Comparison of ENCODE assay signal across 13 mouse cellular contexts in genomic region chr19:53891569-53891968, GRCm38 (mm10). TPM values are rescaled to one million over a fixed set of nuclear protein-coding genes. Genes with fewer than 3 reads are reported as not detected.
DNase-seq lines count a peak whose midpoint lies in the region; ATAC-seq and TF ChIP-seq lines count a peak whose summit lies in the region.
"Had no signal": no experiment of that assay in that cellular context is flagged by ENCODE, and none has a peak within 500 bp of the region (broad histone marks: within the 10 kb centered on the region; RNA-seq: fewer than 3 reads in every experiment).

No protein-coding gene starts in this region.

- no peak overlapping the region for H3K9ac ChIP-seq in embryonic facial prominence, embryonic 12.5 days
- H3K9ac ChIP-seq in embryonic facial prominence, embryonic 13.5 days: 0 out of 2 replicates have a peak overlapping the region, but pooled peaks have one; percentile 1
- peak overlapping the region; percentile 32; the same call in 1 of the 2 replicates for H3K9ac ChIP-seq in liver, embryonic 14.5 days (replicated peaks)
- H3K9ac ChIP-seq: hindbrain, embryonic 15.5 days had no signal

- H3K27ac ChIP-seq in embryonic facial prominence, embryonic 12.5 days: 0 out of 2 replicates have a peak overlapping the region, but pooled peaks have one; percentile 30
- H3K27ac ChIP-seq in embryonic facial prominence, embryonic 10.5 days (replicated peaks): no peak overlapping the region; the same call in 1 of the 2 replicates
- H3K27ac ChIP-seq in layer of hippocampus, adult 2 months: peak overlapping the region; percentile 87; the same call in 1 of the 2 replicates
- peak overlapping the region; percentile 89 for H3K27ac ChIP-seq in embryonic facial prominence, embryonic 13.5 days
- H3K27ac ChIP-seq in liver, embryonic 14.5 days: peak overlapping the region; percentile 76
- H3K27ac ChIP-seq: hindbrain, embryonic 15.5 days had no signal

- ATAC-seq in embryonic facial prominence, embryonic 12.5 days (ENCODE audit: insufficient number of reproducible peaks, insufficient read depth, low FRiP score, low TSS enrichment): no peak
- ATAC-seq in embryonic facial prominence, embryonic 13.5 days (ENCODE audit: insufficient number of reproducible peaks, insufficient read depth, low FRiP score, low TSS enrichment, low read depth): no peak
- ATAC-seq in liver, embryonic 14.5 days (ENCODE audit: insufficient read depth): peak; percentile 23; the same call in 1 of the 2 replicates

- no peak for DNase-seq in embryonic facial prominence, embryonic 10.5 days (ENCODE audit: low spot score)
- no peak for DNase-seq in layer of hippocampus, adult 2 months (ENCODE audit: low spot score in 2 of 2)
- no peak for DNase-seq in layer of hippocampus, adult 9-11 months
- no peak for DNase-seq in liver, embryonic 14.5 days (ENCODE audit: low read depth in 3 of 3, low spot score in 3 of 3)
- no peak for DNase-seq in adrenal gland, adult (ENCODE audit: inconsistent age in 2 of 2, low spot score in 1 of 2)
- DNase-seq in frontal cortex, adult 2 months (ENCODE audit: extremely low spot score in 1 of 2, low spot score in 1 of 2): no peak
- DNase-seq: adrenal gland, postnatal 25 days; cerebellum, postnatal 14 days; right cerebral cortex, postnatal 4 days had no signal

- H3K36me3 ChIP-seq in embryonic facial prominence, embryonic 12.5 days: no peaks in the 10 kb centered on the region
- H3K36me3 ChIP-seq in embryonic facial prominence, embryonic 10.5 days (replicated peaks): no peaks in the 10 kb centered on the region
- H3K36me3 ChIP-seq in embryonic facial prominence, embryonic 13.5 days: no peaks in the 10 kb centered on the region
- H3K36me3 ChIP-seq in liver, embryonic 14.5 days (replicated peaks; ENCODE audit: control insufficient read depth, insufficient read depth, low read depth): no peaks in the 10 kb centered on the region
- H3K36me3 ChIP-seq: G1E; hindbrain, embryonic 15.5 days had no signal

- no peaks in the 10 kb centered on the region for H3K27me3 ChIP-seq in embryonic facial prominence, embryonic 12.5 days
- no peaks in the 10 kb centered on the region for H3K27me3 ChIP-seq in embryonic facial prominence, embryonic 10.5 days (replicated peaks; ENCODE audit: low read depth, poor library complexity, severe bottlenecking)
- no peaks in the 10 kb centered on the region for H3K27me3 ChIP-seq in embryonic facial prominence, embryonic 13.5 days
- H3K27me3 ChIP-seq in liver, embryonic 14.5 days (ENCODE audit: control insufficient read depth, insufficient read depth, low read length): no peaks in the 10 kb centered on the region
- H3K27me3 ChIP-seq: hindbrain, embryonic 15.5 days had no signal

- no peak overlapping the region for H3K4me2 ChIP-seq in embryonic facial prominence, embryonic 12.5 days (replicated peaks)
- no peak overlapping the region for H3K4me2 ChIP-seq in embryonic facial prominence, embryonic 13.5 days
- H3K4me2 ChIP-seq in liver, embryonic 14.5 days (ENCODE audit: low read depth): peak overlapping the region; percentile 33
- H3K4me2 ChIP-seq: hindbrain, embryonic 15.5 days had no signal

- no peaks in the 10 kb centered on the region for H3K9me3 ChIP-seq in embryonic facial prominence, embryonic 12.5 days
- no peaks in the 10 kb centered on the region for H3K9me3 ChIP-seq in embryonic facial prominence, embryonic 10.5 days
- H3K9me3 ChIP-seq in embryonic facial prominence, embryonic 13.5 days: no peaks in the 10 kb centered on the region
- H3K9me3 ChIP-seq in liver, embryonic 14.5 days (ENCODE audit: control insufficient read depth, low read length): no peaks in the 10 kb centered on the region
- H3K9me3 ChIP-seq: G1E; hindbrain, embryonic 15.5 days had no signal

- H3K4me3 ChIP-seq in embryonic facial prominence, embryonic 12.5 days: no peak overlapping the region
- no peak overlapping the region for H3K4me3 ChIP-seq in embryonic facial prominence, embryonic 10.5 days
- no peak overlapping the region for H3K4me3 ChIP-seq in layer of hippocampus, adult 2 months
- H3K4me3 ChIP-seq in embryonic facial prominence, embryonic 13.5 days: no peak overlapping the region
- no peak overlapping the region for H3K4me3 ChIP-seq in liver, embryonic 14.5 days (ENCODE audit: insufficient read depth in 1 of 2, low read depth in 2 of 2, low read length in 2 of 2)
- H3K4me3 ChIP-seq: hindbrain, embryonic 15.5 days had no signal

- H3K4me1 ChIP-seq in embryonic facial prominence, embryonic 12.5 days: peaks cover 23% of the 10 kb centered on the region
- peaks cover 28% of the 10 kb centered on the region for H3K4me1 ChIP-seq in embryonic facial prominence, embryonic 10.5 days
- H3K4me1 ChIP-seq in embryonic facial prominence, embryonic 13.5 days: peaks cover 44% of the 10 kb centered on the region
- H3K4me1 ChIP-seq in liver, embryonic 14.5 days (replicated peaks; ENCODE audit: control insufficient read depth in 2 of 2, insufficient read depth in 2 of 2, low read length in 1 of 2): peaks cover 77 to 80% of the 10 kb centered on the region in 2 experiments
- H3K4me1 ChIP-seq: hindbrain, embryonic 15.5 days had no signal

- TF ChIP-seq EP300 in liver, embryonic 14.5 days (IDR thresholded peaks at IDR 0.05; ENCODE audit: low read depth): peak; percentile 71

- WGBS in embryonic facial prominence, embryonic 12.5 days: 79% methylated on average over 2 of the region's 2 CpGs
- WGBS in embryonic facial prominence, embryonic 10.5 days: 87% methylated on average over 2 of the region's 2 CpGs
- 87% methylated on average over 2 of the region's 2 CpGs for WGBS in embryonic facial prominence, embryonic 13.5 days
- WGBS in liver, embryonic 14.5 days (ENCODE audit: insufficient replicate concordance): 41% methylated on average over 2 of the region's 2 CpGs

- no peak for TF ChIP-seq CTCF in layer of hippocampus, adult 2 months (conservative IDR thresholded peaks at IDR 0.05)
- TF ChIP-seq CTCF in liver, embryonic 14.5 days (IDR thresholded peaks at IDR 0.05; ENCODE audit: low read depth): no peak

RNA-seq across cellular contexts. Expression of gene Pdcd4, which starts 0.5 kb away (rescaled TPM):
- 114 and 129 TPM in 2 replicates for polyA plus RNA-seq in embryonic facial prominence, embryonic 12.5 days (2016; fragmentation: Nextera tagmentation; extraction: Ambion mirVana)
- polyA plus RNA-seq in embryonic facial prominence, embryonic 10.5 days (2016; fragmentation: Nextera tagmentation; extraction: Ambion mirVana): 66.5 and 78.8 TPM in 2 replicates
- total RNA-seq in layer of hippocampus, adult 2 months (2021): 100 to 1,000 TPM; 118 to 119 TPM
- 130 and 135 TPM in 2 replicates for polyA plus RNA-seq in embryonic facial prominence, embryonic 13.5 days (2015; fragmentation: Nextera tagmentation; extraction: Ambion mirVana)
- polyA plus RNA-seq in liver, embryonic 14.5 days (2012; rRNA removed): 3.0 and 6.6 TPM in 2 replicates
- 16.2 and 16.6 TPM in 2 replicates for polyA plus RNA-seq in liver, embryonic 14.5 days (2014; fragmentation: Nextera tagmentation; extraction: Ambion mirVana)
- polyA plus RNA-seq in frontal cortex, adult 2 months (2012; rRNA removed): 70.3 and 78.0 TPM in 2 replicates

RNA-seq across cellular contexts. Expression of gene Shoc2, which starts 52.5 kb away (rescaled TPM):
- 55.2 and 57.0 TPM in 2 replicates for polyA plus RNA-seq in embryonic facial prominence, embryonic 12.5 days (2016; fragmentation: Nextera tagmentation; extraction: Ambion mirVana)
- 62.7 and 65.9 TPM in 2 replicates for polyA plus RNA-seq in embryonic facial prominence, embryonic 10.5 days (2016; fragmentation: Nextera tagmentation; extraction: Ambion mirVana)
- total RNA-seq in layer of hippocampus, adult 2 months (2021): 10 to 100 TPM; 50.1 to 50.3 TPM
- polyA plus RNA-seq in embryonic facial prominence, embryonic 13.5 days (2015; fragmentation: Nextera tagmentation; extraction: Ambion mirVana): 50.5 and 54.7 TPM in 2 replicates
- polyA plus RNA-seq in liver, embryonic 14.5 days (2012; rRNA removed): 9.7 and 9.8 TPM in 2 replicates
- polyA plus RNA-seq in liver, embryonic 14.5 days (2014; fragmentation: Nextera tagmentation; extraction: Ambion mirVana): 18.9 and 21.1 TPM in 2 replicates
- polyA plus RNA-seq in frontal cortex, adult 2 months (2012; rRNA removed): 29.4 and 32.7 TPM in 2 replicates

RNA-seq across cellular contexts. Expression of gene Bbip1, which starts 52.9 kb away (rescaled TPM):
- polyA plus RNA-seq in embryonic facial prominence, embryonic 12.5 days (2016; fragmentation: Nextera tagmentation; extraction: Ambion mirVana): 88.3 and 90.6 TPM in 2 replicates
- 86.7 and 89.7 TPM in 2 replicates for polyA plus RNA-seq in embryonic facial prominence, embryonic 10.5 days (2016; fragmentation: Nextera tagmentation; extraction: Ambion mirVana)
- 10 to 100 TPM; 52.6 to 52.7 TPM for total RNA-seq in layer of hippocampus, adult 2 months (2021)
- 82.9 and 97.9 TPM in 2 replicates for polyA plus RNA-seq in embryonic facial prominence, embryonic 13.5 days (2015; fragmentation: Nextera tagmentation; extraction: Ambion mirVana)
- 14.3 and 26.6 TPM in 2 replicates for polyA plus RNA-seq in liver, embryonic 14.5 days (2012; rRNA removed)
- polyA plus RNA-seq in liver, embryonic 14.5 days (2014; fragmentation: Nextera tagmentation; extraction: Ambion mirVana): 55.2 and 61.2 TPM in 2 replicates
- polyA plus RNA-seq in frontal cortex, adult 2 months (2012; rRNA removed): 82.4 and 87.0 TPM in 2 replicates
